Mouse (Mus musculus) kidney, adult 2 months (tissue): Measurements from ENCODE around the gene Car4.

Experiments used
- CTCF ChIP-seq: fragments of 200-500 bp; conservative IDR thresholded peaks from 2 replicates; pipeline ENCODE4 v1.5.1; 2011; ENCODE audit warnings: low read depth, mild to moderate bottlenecking, control low read depth, low read length, moderate library complexity, mixed read lengths; ENCODE audit not compliant: insufficient read depth, insufficient read length
- POLR2A ChIP-seq: fragments of 200-500 bp; IDR thresholded peaks from one replicate; pipeline ENCODE4 v1.6.1; 2011; ENCODE audit warnings: low read depth, low read length, control low read depth

DNA sequence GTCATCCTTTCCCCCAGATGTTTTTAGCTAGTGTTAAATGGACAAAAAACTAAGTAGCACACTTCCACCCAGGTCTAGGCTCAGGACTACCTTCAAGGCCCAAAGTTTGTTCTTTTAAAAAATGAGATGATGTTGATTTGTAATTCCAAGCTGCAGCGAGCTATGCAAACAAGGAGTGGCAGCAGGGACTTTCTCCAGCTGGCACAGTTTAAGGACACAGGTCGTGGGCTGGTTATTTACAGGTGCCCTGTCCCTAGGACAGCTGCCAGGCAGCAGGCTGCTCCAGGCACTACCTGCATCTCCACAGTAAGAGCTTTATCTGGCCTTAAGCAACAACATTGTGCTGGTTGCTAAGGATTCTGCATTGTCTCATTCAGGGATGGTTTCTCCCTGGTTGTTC is 23.1 kb downstream of the Car4 start:
- TF ChIP-seq POLR2A, result no peak
- no peak for TF ChIP-seq CTCF
